Mouse (Mus musculus) cortical plate, adult 2 months (tissue): ENCODE results near the gene Tenm4. TPM values are rescaled to one million over a fixed set of nuclear protein-coding genes. Genes with fewer than 3 reads are reported as not detected.

Source experiments
- H3K27ac ChIP-seq: fragments of 200-500 bp; 2 replicates; pipeline ENCODE4 v1.5.1; 2012; ENCODE audit warnings: low read length, control low read depth, inconsistent platforms; ENCODE audit not compliant: insufficient read depth
- H3K4me1 ChIP-seq: fragments of 200-500 bp; 2 replicates; pipeline ENCODE4 v1.6.1; 2011; ENCODE audit warnings: low read length; ENCODE audit not compliant: control insufficient read depth, insufficient read depth
- H3K4me3 ChIP-seq: fragments of 200-500 bp; 2 replicates; pipeline ENCODE4 v1.5.1; 2011; ENCODE audit warnings: mild to moderate bottlenecking, low read length, control low read depth; ENCODE audit not compliant: insufficient read depth
- CTCF ChIP-seq: fragments of 200-500 bp; IDR thresholded peaks from 2 replicates; pipeline ENCODE4 v1.5.1; 2011; ENCODE audit warnings: mild to moderate bottlenecking, control low read depth, low read length; ENCODE audit not compliant: insufficient read depth; ENCODE audit errors: extremely low read depth
- POLR2A ChIP-seq: fragments of 200-500 bp; IDR thresholded peaks from 2 replicates; pipeline ENCODE4 v1.6.1; 2011; ENCODE audit warnings: mild to moderate bottlenecking, low read length, control low read depth; ENCODE audit not compliant: insufficient read depth; ENCODE audit errors: extremely low read depth
- polyA plus RNA-seq: library from polyadenylated mRNA; depleted of rRNA; stranded (reverse); fragments of >200 nt; gene quantifications from 2 replicates; pipeline ENCODE4 v1.2.3, GENCODE M21; 2012

Tenm4 gene
- polyA plus RNA-seq, 1 experiment, result 30.2 TPM

DNA sequence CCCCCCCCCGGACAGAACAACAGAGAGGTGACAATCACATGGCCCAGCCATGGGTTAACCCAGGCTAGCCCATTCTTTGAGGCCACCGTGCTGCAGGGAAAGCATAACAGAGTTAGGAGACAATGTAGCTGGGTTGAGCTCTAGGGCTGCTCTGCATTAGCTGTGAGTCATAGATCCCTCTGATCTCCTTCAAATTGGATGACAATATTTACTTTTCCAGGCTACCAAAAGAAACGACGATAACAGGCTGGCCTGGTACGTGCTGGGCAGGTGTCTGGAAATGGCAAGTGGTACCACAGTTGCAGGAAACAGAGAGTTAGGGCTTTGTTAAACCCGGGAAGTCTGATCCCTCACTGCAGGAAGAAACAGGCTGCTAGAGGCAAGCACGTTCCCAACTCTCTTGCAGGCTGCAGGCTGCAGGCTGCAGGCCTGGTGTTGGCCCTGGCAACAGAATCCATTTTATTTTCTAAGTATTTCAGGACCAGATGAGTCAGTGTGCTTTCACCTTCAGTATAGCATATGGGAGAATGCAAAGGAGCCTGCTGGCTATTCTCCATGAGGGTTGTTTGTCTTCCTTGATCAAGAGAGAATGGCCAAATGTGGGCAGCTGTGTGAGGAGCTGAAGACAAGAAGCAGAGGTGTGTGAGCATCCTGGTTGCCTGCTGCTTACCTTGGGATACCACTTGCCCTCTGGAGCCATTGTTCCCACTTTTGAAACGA, 353.6 kb downstream of the Tenm4 start:
- Histone ChIP-seq H3K4me3 (no peak overlapping the region), H3K27ac (0 out of 2 replicates have a peak overlapping the region, but pooled peaks have one; percentile 17), H3K4me1 (peaks cover 5% of the 10 kb centered on the region)
- TF ChIP-seq POLR2A (no peak), CTCF (no peak)

DNA sequence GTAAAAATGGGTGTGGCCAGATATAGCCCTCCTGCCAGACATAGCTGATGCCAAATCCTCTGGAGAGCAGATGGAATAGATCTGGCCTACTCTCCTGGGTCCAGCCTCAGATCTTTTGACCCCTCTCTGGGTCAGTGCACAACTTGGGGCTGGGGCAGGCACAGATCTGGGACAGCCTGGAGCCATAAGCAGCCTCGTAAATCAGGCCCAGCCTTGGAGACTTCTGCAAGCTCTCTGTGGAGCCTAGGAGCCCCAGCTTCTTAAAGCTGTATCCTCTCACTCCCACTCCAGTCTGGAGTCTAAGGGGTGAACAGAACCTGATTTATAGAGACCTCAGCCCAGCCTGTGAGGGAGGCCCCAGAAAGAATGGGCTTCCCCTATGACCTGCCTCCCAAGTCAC, 354.3 kb downstream of the Tenm4 start:
- H3K4me1 ChIP-seq, result peaks cover 5% of the 10 kb centered on the region
- no peak overlapping the region for H3K4me3 ChIP-seq
- TF ChIP-seq CTCF (no peak), POLR2A (no peak)
- no peak overlapping the region for H3K27ac ChIP-seq

DNA sequence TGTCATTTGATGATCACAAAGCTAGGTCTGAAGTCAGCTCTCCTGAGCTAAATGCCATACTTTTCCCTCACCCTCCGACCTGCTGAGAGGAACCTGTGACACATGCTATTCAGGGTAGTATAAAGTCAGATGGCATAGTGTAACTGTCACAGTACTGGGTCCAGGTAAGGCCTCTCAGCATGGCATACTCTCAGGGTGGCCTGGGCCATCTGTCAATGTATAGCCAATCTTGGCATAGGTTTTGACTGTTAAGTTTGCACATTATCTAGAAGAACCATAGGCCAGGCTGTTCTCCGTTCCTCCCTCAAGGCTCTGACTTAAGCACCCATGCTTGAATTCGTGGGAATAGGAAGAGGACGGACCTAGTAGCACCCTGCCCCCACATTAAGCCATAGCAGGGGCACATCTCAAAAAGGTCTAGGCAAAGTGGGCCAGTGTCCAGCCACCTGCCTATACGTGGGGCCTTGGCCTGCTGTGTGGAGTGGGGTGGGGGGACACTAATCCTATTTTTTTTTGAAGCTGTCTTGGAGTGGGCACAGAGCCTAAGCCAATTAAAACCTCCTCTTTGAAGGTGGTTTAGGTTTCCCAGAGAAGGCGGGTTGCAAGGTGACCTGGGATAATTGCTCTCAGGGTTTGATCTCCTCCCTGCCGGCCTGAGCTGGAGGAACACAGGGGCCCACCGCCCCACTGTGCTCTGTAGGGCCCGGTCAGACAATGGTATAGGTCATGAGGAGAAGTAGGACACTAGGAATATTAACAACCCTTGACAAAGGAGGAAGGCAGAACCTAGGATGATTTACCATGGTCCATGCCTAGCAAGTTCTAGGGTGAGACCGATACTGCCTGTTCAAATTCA, 359.8 kb downstream of the Tenm4 start:
- H3K27ac ChIP-seq, result no peak overlapping the region
- TF ChIP-seq POLR2A, result no peak
- TF ChIP-seq CTCF, result no peak

DNA sequence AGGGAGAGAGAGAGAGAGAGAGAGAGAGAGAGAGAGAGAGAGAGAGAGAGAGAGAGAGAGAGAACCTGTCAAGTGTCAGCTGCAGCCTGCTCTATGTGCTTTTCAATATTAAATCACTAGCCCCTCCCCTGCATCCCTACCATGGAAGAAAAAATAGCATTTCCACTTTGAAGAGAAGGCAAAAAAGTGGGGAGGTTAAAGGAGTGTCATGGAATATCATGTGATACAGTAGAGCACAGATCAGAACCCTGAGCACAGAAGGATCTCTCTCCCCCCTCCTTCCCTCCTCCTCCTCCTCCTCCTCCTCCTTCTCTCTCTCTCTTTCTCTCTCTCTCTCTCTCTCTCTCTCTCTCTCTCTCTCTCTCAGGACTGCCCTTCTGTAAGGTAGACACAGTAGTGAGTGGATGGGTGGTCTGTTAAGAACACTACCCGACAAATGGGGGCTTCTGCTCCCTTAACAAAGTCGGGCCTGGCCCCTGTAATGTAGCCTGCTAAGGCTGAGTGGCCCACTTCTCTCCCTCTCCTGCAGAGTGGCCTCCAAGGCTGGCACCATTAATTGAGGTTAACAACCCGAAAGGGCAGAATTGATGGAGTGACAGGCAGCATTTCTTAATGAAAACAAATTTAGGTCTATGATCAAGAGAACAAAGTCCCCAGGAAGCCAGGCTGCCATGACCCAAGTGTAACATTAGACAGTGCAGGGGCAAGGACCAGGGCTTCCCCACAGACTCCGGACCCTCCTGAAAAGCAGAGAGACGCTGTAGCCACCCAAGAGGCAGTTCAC, 361.1 kb downstream of the Tenm4 start:
- H3K4me3 ChIP-seq, result no peak overlapping the region
- H3K27ac ChIP-seq, result no peak overlapping the region
- H3K4me1 ChIP-seq, result no peaks in the 10 kb centered on the region; the same call in 1 of the 2 replicates
- TF ChIP-seq POLR2A (no peak), CTCF (no peak)

More for the DNA sequence above, 359.8 kb downstream of the Tenm4 start:
- H3K4me3 ChIP-seq, result no peak overlapping the region
- no peaks in the 10 kb centered on the region; the same call in 1 of the 2 replicates for H3K4me1 ChIP-seq

DNA sequence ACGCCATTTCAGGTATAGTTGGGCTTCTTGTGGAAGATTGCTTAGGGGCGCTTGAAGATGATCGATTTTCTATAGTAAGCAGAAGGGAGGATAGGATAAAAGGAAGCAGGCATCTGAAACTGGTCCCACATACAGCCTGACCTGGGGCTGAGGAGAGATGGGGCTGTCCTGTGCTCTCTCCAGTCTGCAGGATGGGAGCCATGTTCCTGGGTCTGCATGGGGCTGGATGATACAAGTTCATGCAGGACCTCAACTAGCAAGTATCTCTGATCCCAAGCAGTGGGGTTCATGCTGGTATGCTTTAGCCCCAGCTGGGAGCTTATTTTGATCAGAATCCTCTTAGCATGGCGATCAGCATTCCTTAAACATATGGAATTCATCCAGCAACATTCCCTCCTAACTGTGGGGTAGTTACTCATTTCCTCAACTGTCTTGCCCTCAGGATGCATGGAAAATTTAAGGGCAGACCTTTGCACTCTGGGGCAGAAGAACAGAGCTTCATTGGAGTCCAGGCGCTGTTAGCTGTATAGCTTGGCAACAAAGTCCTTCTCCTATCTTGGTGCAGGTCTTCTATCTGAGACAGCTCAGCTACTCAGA, 361.9 kb downstream of the Tenm4 start:
- H3K4me3 ChIP-seq, result no peak overlapping the region
- no peak overlapping the region for H3K27ac ChIP-seq
- no peak for TF ChIP-seq POLR2A
- TF ChIP-seq CTCF, result no peak
- H3K4me1 ChIP-seq, result no peaks in the 10 kb centered on the region; the same call in 1 of the 2 replicates

DNA sequence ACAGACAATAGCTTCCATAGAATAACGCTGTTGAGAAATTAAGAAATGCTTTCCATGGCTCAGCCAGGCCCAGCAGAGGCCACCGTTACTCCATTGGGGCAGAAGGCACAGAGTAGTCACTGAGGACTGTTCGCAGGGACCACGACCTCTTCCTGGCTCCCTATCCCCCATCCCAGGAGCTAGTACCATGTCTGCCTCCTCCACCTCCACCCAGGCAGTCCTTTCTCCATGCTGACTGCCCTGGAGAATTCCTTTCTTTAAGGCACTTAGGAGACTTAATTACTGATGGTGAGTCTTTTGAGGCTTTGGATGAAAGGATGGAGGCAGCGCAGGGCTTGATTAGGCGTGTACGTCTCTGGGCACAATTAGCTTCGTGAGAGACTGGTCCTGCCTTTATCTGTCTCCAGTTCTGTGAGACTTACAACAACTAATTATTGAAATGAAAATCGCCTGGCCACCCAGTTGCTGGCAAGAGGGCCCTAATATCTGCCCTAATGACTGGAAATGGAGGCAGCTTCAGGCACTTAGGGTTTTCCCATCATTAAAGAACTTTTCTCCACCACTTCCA, 365.4 kb downstream of the Tenm4 start:
- Histone ChIP-seq H3K4me1 (peaks cover 1% of the 10 kb centered on the region), H3K4me3 (no peak overlapping the region), H3K27ac (no peak overlapping the region)
- TF ChIP-seq POLR2A (no peak), CTCF (no peak)

DNA sequence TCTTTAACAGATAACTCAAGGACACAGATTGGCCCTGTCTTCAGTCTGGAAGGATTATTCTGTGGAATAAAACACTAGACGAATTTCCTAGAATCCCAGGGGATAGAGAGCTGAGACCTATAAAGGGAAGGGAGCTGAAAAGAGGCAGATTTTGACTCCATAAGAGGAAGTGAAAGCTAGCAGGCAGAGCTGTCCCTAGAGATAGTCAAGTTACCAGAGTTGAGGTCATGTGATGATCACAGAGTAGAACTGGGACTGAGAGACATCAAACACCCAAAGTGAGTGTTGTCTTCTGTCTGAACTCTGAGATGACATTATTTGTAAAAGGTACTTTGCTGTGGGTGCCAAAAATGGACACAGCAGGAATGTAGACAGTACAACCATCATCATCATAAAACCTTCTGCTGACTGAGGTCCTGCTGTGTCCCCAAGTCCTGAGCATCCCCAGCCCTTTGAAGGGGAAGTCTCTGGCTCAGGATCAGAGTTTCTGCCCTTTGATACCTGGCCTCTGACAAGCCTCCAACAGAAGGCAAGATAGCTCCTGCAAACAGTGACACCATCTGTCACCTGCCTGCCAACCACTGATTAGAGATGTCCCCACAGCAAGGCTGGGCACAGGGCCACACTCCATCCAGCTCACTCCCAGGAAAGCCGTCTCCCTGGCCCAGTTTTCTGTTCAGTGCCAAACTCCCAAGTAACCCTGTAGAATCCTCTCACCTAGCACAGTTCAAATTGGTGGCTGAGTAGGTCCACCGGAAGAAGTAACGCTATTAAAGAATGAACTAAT, 368.4 kb downstream of the Tenm4 start:
- TF ChIP-seq CTCF, result no peak
- TF ChIP-seq POLR2A, result no peak
- no peak overlapping the region for H3K27ac ChIP-seq
- no peak overlapping the region for H3K4me3 ChIP-seq
- peaks cover 1% of the 10 kb centered on the region for H3K4me1 ChIP-seq

DNA sequence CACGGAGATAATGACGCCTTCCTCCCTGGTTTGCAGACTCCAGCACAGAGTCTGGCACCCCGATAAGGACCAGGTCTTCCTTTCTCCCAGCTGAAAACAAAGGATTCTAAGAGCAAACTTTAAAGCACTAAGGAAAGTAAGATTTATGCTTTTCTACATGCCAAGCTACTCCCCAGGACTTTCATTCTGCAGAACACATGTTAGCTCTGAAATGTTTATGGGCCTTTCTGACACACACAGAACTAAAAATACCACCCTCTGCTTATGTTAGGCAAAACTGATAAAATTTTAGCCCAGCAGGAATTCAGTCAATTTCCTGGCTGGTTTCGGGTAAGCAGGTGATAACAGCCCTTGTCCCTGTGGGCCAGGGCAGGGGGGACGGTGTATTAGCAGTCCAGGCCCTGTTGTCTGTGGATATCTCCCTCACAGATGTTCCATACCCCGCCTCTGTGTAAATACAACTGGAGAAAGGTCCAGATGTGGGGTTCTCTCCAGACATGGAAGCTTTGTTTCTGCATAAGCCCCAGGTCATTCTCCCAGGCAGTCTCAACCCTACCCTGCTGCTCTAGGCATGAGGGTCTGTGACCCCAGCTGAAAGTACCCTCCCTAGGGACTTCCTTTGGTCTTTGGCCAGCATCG, 369.5 kb downstream of the Tenm4 start:
- no peak overlapping the region for H3K4me3 ChIP-seq
- H3K4me1 ChIP-seq, result peaks cover 1% of the 10 kb centered on the region
- TF ChIP-seq POLR2A (no peak), CTCF (no peak)
- H3K27ac ChIP-seq, result no peak overlapping the region
